Mouse (Mus musculus) forebrain, embryonic 15.5 days (tissue): Measurements from ENCODE around the gene Gls2. TPM values are rescaled to one million over a fixed set of nuclear protein-coding genes. Genes with fewer than 3 reads are reported as not detected.
"Not testable (repeated sequence)": the region's sequence is repeated elsewhere in the genome, so short reads cannot be mapped to it uniquely, and the experiment has no call there.

ENCODE experiments used
- ATAC-seq: fragments of 200-750 bp; cut with Nextera tagmentation; replicated peaks from 2 replicates; pipeline ENCODE4 v1.8.0; 2017; ENCODE audit warnings: mild to moderate bottlenecking, moderate TSS enrichment, moderate library complexity
- H3K27ac ChIP-seq: fragments of 300-500 bp; sonication (generic); replicated peaks from 2 replicates; pipeline ENCODE4 v1.5.1; 2015; ENCODE audit warnings: mild to moderate bottlenecking, inconsistent platforms
- H3K27me3 ChIP-seq: fragments of 300-500 bp; sonication (generic); 2 replicates; pipeline ENCODE4 v1.6.1; 2015; ENCODE audit warnings: inconsistent platforms
- H3K36me3 ChIP-seq: fragments of 300-500 bp; sonication (generic); 2 replicates; pipeline ENCODE4 v1.6.1; 2015; ENCODE audit warnings: mild to moderate bottlenecking, inconsistent platforms
- H3K4me1 ChIP-seq: fragments of 300-500 bp; sonication (generic); 2 replicates; pipeline ENCODE4 v1.6.1; 2015; ENCODE audit warnings: inconsistent platforms
- H3K4me2 ChIP-seq: fragments of 300-500 bp; sonication (generic); replicated peaks from 2 replicates; pipeline ENCODE4 v1.6.1; 2015; ENCODE audit warnings: mild to moderate bottlenecking, inconsistent platforms
- H3K4me3 ChIP-seq: fragments of 300-500 bp; sonication (generic); 2 replicates; pipeline ENCODE4 v1.5.1; 2015; ENCODE audit warnings: mild to moderate bottlenecking, inconsistent platforms
- H3K9ac ChIP-seq: fragments of 300-500 bp; sonication (generic); replicated peaks from 2 replicates; pipeline ENCODE4 v1.6.1; 2015; ENCODE audit warnings: mild to moderate bottlenecking, inconsistent platforms
- H3K9me3 ChIP-seq: fragments of 300-500 bp; sonication (generic); 2 replicates; pipeline ENCODE4 v1.6.1; 2016; ENCODE audit warnings: inconsistent platforms
- WGBS: fragments of 180-500 bp; shearing (Covaris S2); methylation state at CpG from one replicate; pipeline ENCODE4 v1.1.7; 2015; ENCODE audit warnings: mixed read lengths; 5-methylcytosine and 5-hydroxymethylcytosine counted together
- polyA plus RNA-seq: library from polyadenylated mRNA; unstranded; fragments of >200 nt; fragmentation: Nextera tagmentation; extraction: Ambion mirVana; gene quantifications from 2 replicates; pipeline ENCODE4 v1.2.1, GENCODE M21; 2015

Gls2 gene
- polyA plus RNA-seq, 1 experiment from 2014 or later, result 0.57 TPM

DNA sequence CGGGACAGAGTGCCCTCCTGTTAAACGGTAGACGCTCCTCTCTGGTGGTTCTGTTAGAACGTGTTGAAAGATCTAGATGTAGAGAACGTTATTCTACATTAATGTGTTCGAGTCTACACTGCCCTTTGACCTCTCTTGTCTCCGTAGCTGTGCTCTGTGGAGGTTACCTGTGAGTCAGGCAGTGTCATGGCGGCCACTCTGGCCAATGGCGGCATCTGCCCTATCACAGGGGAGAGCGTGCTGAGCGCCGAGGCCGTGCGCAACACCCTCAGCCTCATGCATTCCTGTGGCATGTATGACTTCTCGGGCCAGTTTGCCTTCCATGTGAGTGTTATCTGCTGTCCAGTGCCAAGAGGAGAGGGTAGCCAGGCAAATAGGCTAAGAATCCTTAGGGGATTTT lies 10.7 kb downstream of the Gls2 start:
- WGBS, result 90% methylated on average over 15 of the region's 15 CpGs
- no peak overlapping the region for H3K9ac ChIP-seq
- H3K9me3 ChIP-seq, result no peaks in the 10 kb centered on the region
- H3K4me2 ChIP-seq, result no peak overlapping the region
- ATAC-seq, result no peak
- H3K4me3 ChIP-seq, result no peak overlapping the region
- peaks cover 1% of the 10 kb centered on the region for H3K4me1 ChIP-seq
- no peaks in the 10 kb centered on the region for H3K27me3 ChIP-seq
- no peaks in the 10 kb centered on the region for H3K36me3 ChIP-seq
- no peak overlapping the region for H3K27ac ChIP-seq

DNA sequence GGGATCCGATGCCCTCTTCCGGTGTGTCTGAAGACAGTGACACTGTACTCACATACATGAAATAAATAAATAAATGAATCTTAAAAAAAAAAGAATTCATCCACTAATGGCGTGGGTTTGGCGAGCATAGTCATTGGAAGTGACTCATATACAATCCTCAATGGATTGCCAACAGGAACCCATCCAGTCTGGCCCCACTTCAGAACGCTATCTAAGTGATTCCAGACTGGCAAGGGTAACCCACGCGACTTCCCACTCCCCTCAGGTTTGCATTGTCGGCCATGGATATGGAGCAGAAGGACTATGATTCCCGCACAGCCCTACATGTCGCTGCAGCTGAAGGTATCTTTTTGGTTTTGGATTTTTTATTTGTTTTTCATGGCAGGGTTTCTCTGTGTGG lies 14.1 kb downstream of the Gls2 start:
- Histone ChIP-seq H3K9ac (no peak overlapping the region), H3K9me3 (no peaks in the 10 kb centered on the region), H3K4me2 (no peak overlapping the region), H3K36me3 (no peaks in the 10 kb centered on the region), H3K4me3 (no peak overlapping the region), H3K27me3 (no peaks in the 10 kb centered on the region), H3K27ac (no peak overlapping the region), H3K4me1 (peaks cover 18% of the 10 kb centered on the region)
- no peak for ATAC-seq
- 92% methylated on average over 10 of the region's 10 CpGs for WGBS

DNA sequence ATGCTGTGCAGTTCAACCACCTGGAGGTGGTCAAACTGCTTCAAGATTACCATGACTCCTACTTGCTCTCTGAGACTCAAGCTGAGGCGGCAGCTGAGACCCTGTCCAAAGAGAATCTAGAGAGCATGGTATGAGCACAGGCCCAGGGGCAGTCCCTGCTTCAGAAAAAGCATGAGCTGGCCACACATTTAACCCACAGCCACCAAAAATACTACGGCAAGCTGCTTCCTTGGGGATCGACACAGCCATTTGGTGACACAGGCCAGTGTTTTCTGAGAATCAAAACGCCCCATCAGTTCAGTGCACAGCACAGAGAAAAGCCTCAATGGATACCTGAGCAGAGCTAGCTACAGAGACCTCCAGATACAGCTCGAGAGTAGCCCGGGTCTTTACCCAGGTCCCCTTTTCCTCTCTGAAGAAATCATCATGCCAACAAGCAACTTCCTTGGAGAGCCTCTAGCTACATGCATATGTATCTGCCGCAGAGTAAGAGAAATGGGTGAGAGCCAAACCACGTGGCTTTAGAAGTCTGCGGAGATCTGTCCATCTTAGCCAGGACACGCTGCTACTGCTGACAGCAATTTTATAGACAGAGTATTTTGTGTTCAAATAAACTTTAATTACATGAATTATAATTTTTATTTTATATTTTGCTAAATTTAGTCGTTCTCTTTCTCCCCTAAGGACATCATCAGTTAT lies 15.2 kb downstream of the Gls2 start:
- Histone ChIP-seq H3K36me3 (no peaks in the 10 kb centered on the region), H3K27ac (no peak overlapping the region), H3K4me2 (no peak overlapping the region), H3K4me1 (peaks cover 18% of the 10 kb centered on the region), H3K27me3 (peaks cover 3% of the 10 kb centered on the region; the same call in 1 of the 2 replicates), H3K9me3 (no peaks in the 10 kb centered on the region), H3K4me3 (no peak overlapping the region), H3K9ac (no peak overlapping the region)
- WGBS, result 93% methylated on average over 11 of the region's 11 CpGs
- ATAC-seq, result no peak

DNA sequence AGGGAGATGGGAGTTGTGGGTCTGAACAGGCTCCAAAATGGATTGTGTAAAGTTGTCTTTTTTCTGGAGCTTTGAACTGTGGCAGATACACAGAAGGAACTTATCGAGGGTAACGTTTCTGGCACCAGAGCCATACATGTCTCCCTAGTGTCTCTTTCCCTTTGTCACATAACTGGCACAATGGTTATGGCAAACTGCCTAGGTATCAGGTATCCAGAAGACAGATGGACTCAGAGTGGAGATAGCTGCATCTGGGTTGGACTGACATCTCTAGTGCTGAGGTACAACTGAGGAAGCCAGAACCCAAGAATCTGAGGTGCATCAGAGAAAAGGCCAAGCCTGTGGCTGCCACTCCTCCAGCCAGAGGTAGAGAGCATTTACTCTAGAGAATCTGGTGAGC lies 15.9 kb downstream of the Gls2 start:
- Histone ChIP-seq H3K4me2 (no peak overlapping the region), H3K27me3 (peaks cover 3% of the 10 kb centered on the region; the same call in 1 of the 2 replicates), H3K4me3 (no peak overlapping the region), H3K9me3 (no peaks in the 10 kb centered on the region), H3K27ac (no peak overlapping the region), H3K4me1 (peaks cover 18% of the 10 kb centered on the region), H3K36me3 (no peaks in the 10 kb centered on the region), H3K9ac (no peak overlapping the region)
- ATAC-seq, result no peak
- 92% methylated on average over 2 of the region's 2 CpGs for WGBS

GRCm38 (mm10) chr10:128210954-128211353 lies 16.7 kb downstream of the Gls2 start:
- H3K36me3 ChIP-seq, result no peaks in the 10 kb centered on the region
- 25% methylated on average over 14 of the region's 14 CpGs for WGBS
- peak overlapping the region; percentile 55 for H3K9ac ChIP-seq
- peak overlapping the region; percentile 76 for H3K4me2 ChIP-seq
- H3K4me3 ChIP-seq, result peak overlapping the region; percentile 59
- H3K9me3 ChIP-seq, result no peaks in the 10 kb centered on the region
- peaks cover 3% of the 10 kb centered on the region; the same call in 1 of the 2 replicates for H3K27me3 ChIP-seq
- H3K27ac ChIP-seq, result peak overlapping the region; percentile 65; the same call in 1 of the 2 replicates
- ATAC-seq, result peak; percentile 30; the same call in 1 of the 2 replicates
- H3K4me1 ChIP-seq, result peaks cover 18% of the 10 kb centered on the region

- WGBS, result under 1% methylated on average over 30 of the region's 30 CpGs
- ATAC-seq, result peak; percentile 98
- Histone ChIP-seq H3K4me3 (peak within 1 kb of the TSS; percentile 59), H3K4me2 (peak within 1 kb of the TSS; percentile 76), H3K27me3 (peaks cover 3% of the 10 kb centered on the region; the same call in 1 of the 2 replicates), H3K9ac (peak within 1 kb of the TSS; percentile 55), H3K4me1 (peaks cover 18% of the 10 kb centered on the region), H3K36me3 (no peaks in the 10 kb centered on the region), H3K27ac (peak within 1 kb of the TSS; percentile 65; the same call in 1 of the 2 replicates), H3K9me3 (no peaks in the 10 kb centered on the region)
These were observed 17.3 kb downstream of the Gls2 start, which contains the start of gene Spryd4 for GRCm38 (mm10) chr10:128211390-128212108. Spryd4 (minus strand) TSS chr10:128211807.

- 55% methylated on average over 6 of the region's 6 CpGs for WGBS
- peak overlapping the region; percentile 59 for H3K4me3 ChIP-seq
- peak; percentile 16 for ATAC-seq
These were observed 17.9 kb downstream of the Gls2 start for GRCm38 (mm10) chr10:128212148-128212547.

DNA sequence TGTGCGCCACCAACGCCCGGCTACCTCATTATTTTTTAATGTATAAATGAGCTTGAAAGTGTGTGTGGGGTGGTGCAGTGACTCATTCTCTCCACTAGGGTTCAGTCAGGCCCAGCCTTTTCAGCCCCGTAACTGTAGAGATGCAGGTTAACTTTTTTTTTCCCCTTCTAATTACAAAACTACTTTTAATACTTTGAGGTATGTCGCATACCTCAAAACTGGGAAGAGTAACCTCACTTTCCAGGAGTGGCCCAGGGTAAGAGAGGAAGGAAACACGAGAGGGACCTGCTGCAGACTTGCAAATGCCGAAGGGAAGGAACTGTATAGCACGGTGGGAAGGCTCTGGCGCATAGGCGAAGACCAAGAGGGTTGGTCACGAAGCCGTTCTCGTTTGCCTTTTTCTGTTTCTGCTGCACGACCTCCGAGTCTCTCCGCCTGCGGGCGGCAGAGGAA lies 18.6 kb downstream of the Gls2 start:
- ATAC-seq, result no peak
- no peak overlapping the region for H3K9ac ChIP-seq

More at GRCm38 (mm10) chr10:128212148-128212547, 17.9 kb downstream of the Gls2 start:
- H3K27me3 ChIP-seq, result peaks cover 3% of the 10 kb centered on the region; the same call in 1 of the 2 replicates
- H3K4me2 ChIP-seq, result peak overlapping the region; percentile 76
- H3K4me1 ChIP-seq, result peaks cover 18% of the 10 kb centered on the region
- no peaks in the 10 kb centered on the region for H3K36me3 ChIP-seq
- no peaks in the 10 kb centered on the region for H3K9me3 ChIP-seq
- 0 out of 2 replicates have a peak overlapping the region, but pooled peaks have one; percentile 65 for H3K27ac ChIP-seq
- H3K9ac ChIP-seq, result peak overlapping the region; percentile 55

DNA sequence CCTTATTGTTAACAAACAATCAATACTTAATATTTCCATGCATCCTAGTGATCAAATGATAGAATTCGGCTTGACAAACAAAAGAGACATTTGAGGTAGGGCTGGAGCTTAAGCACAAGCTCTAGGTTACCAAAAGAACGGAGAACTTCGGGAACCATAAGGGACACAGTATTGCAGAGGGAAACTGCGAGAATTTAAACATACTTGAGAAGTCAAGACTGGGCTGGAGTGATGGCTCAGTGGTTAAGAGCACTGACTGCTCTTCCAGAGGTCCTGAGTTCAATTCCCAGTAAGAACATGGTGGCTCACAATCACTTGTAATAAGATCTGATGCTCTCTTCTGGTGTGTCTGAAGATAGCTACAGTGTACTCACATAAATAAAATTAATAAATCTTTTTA lies 19.9 kb downstream of the Gls2 start:
- H3K36me3 ChIP-seq, H3K9me3 ChIP-seq, ATAC-seq, H3K27ac ChIP-seq, H3K4me3 ChIP-seq, H3K4me2 ChIP-seq, H3K27me3 ChIP-seq, H3K9ac ChIP-seq: not testable (repeated sequence)
- H3K4me1 ChIP-seq, result peaks cover 18% of the 10 kb centered on the region
- 93% methylated on average over 4 of the region's 4 CpGs for WGBS

More for the DNA sequence above, 18.6 kb downstream of the Gls2 start:
- WGBS, result 2% methylated on average over 18 of the region's 18 CpGs
- peaks cover 3% of the 10 kb centered on the region; the same call in 1 of the 2 replicates for H3K27me3 ChIP-seq
- no peaks in the 10 kb centered on the region for H3K36me3 ChIP-seq
- H3K4me3 ChIP-seq, result peak overlapping the region; percentile 13
- H3K9me3 ChIP-seq, result no peaks in the 10 kb centered on the region
- no peak overlapping the region for H3K27ac ChIP-seq
- H3K4me1 ChIP-seq, result peaks cover 18% of the 10 kb centered on the region
- peak overlapping the region; percentile 38 for H3K4me2 ChIP-seq

- Histone ChIP-seq H3K9me3 (no peaks in the 10 kb centered on the region), H3K27me3 (peaks cover 3% of the 10 kb centered on the region; the same call in 1 of the 2 replicates), H3K36me3 (no peaks in the 10 kb centered on the region), H3K27ac (no peak overlapping the region), H3K4me1 (peaks cover 16% of the 10 kb centered on the region), H3K4me2 (no peak overlapping the region), H3K4me3 (no peak overlapping the region), H3K9ac (no peak overlapping the region)
- ATAC-seq, result no peak
- WGBS, result 87% methylated on average over 5 of the region's 5 CpGs
These were observed 20.7 kb downstream of the Gls2 start for GRCm38 (mm10) chr10:128214981-128215380.

GRCm38 (mm10) chr10:128218387-128219117 lies 24.3 kb downstream of the Gls2 start:
- no peak overlapping the region for H3K9ac ChIP-seq
- H3K4me2 ChIP-seq, result no peak overlapping the region
- H3K27ac ChIP-seq, result no peak overlapping the region
- H3K36me3 ChIP-seq, result no peaks in the 10 kb centered on the region
- H3K9me3 ChIP-seq, result no peaks in the 10 kb centered on the region
- no peaks in the 10 kb centered on the region for H3K4me1 ChIP-seq
- H3K27me3 ChIP-seq, result peaks cover under 1% of the 10 kb centered on the region; the same call in 1 of the 2 replicates
- WGBS, result 95% methylated on average over 18 of the region's 18 CpGs
- ATAC-seq, result no peak
- no peak overlapping the region for H3K4me3 ChIP-seq
